Mouse (Mus musculus) liver, embryonic 12.5 days (tissue): ENCODE results near the gene Tcp11. TPM values are rescaled to one million over a fixed set of nuclear protein-coding genes. Genes with fewer than 3 reads are reported as not detected.

Experiments
- ATAC-seq: fragments of 200-750 bp; cut with Nextera tagmentation; 2 replicates; pipeline ENCODE4 v1.8.0; 2017; ENCODE audit warnings: moderate number of reproducible peaks, mild to moderate bottlenecking, moderate library complexity
- H3K27ac ChIP-seq: fragments of 300-500 bp; sonication (generic); 2 replicates; pipeline ENCODE4 v1.5.1; 2016; ENCODE audit warnings: mild to moderate bottlenecking
- H3K27me3 ChIP-seq: fragments of 300-500 bp; sonication (generic); replicated peaks from 2 replicates; pipeline ENCODE4 v1.6.1; 2016; ENCODE audit warnings: mild to moderate bottlenecking, moderate library complexity
- H3K36me3 ChIP-seq: fragments of 300-500 bp; sonication (generic); 2 replicates; pipeline ENCODE4 v1.6.1; 2016; ENCODE audit warnings: mild to moderate bottlenecking, moderate library complexity
- H3K4me1 ChIP-seq: fragments of 300-500 bp; sonication (generic); 2 replicates; pipeline ENCODE4 v1.6.1; 2016
- H3K4me2 ChIP-seq: fragments of 300-500 bp; sonication (generic); 2 replicates; pipeline ENCODE4 v1.6.1; 2016; ENCODE audit warnings: mild to moderate bottlenecking, moderate library complexity
- H3K4me3 ChIP-seq: fragments of 300-500 bp; sonication (generic); 2 replicates; pipeline ENCODE4 v1.5.1; 2016; ENCODE audit warnings: mild to moderate bottlenecking, moderate library complexity
- H3K9ac ChIP-seq: fragments of 300-500 bp; sonication (generic); 2 replicates; pipeline ENCODE4 v1.6.1; 2016; ENCODE audit warnings: mild to moderate bottlenecking, moderate library complexity
- H3K9me3 ChIP-seq: fragments of 300-500 bp; sonication (generic); replicated peaks from 2 replicates; pipeline ENCODE4 v1.6.1; 2016; ENCODE audit warnings: mild to moderate bottlenecking, moderate library complexity
- WGBS: fragments of 180-500 bp; shearing (Covaris S2); methylation state at CpG from one replicate; pipeline ENCODE4 v1.1.7; 2016; ENCODE audit not compliant: insufficient replicate concordance; 5-methylcytosine and 5-hydroxymethylcytosine counted together
- polyA plus RNA-seq: library from polyadenylated mRNA; unstranded; fragments of >200 nt; fragmentation: Nextera tagmentation; extraction: Ambion mirVana; gene quantifications from 2 replicates; pipeline ENCODE4 v1.2.1, GENCODE M21; 2016

The Tcp11 gene
- polyA plus RNA-seq, 1 experiment from 2014 or later, result 0.44 TPM

DNA sequence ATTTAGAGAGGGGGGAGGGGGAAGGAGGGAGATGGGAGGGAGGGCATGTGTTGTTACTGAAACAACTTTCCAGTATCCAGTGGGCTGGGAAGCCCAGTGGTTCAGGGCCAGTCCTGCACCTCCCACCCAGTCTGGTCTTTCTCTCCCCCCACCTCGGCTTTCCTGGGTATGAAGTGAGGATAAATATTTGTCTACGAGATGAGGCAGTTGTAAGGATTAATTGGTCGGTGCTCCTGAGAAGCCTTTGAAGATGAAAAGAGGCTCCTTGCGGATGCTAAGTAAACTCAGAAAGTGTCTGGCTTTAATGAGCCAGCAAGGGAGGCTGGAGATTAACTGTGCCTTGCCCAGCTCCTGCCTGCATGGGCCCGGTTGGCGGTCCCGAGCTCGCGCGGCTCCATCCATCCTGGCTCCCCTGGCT lies 21.5 kb upstream of the Tcp11 start:
- 53% methylated on average over 10 of the region's 10 CpGs for WGBS

DNA sequence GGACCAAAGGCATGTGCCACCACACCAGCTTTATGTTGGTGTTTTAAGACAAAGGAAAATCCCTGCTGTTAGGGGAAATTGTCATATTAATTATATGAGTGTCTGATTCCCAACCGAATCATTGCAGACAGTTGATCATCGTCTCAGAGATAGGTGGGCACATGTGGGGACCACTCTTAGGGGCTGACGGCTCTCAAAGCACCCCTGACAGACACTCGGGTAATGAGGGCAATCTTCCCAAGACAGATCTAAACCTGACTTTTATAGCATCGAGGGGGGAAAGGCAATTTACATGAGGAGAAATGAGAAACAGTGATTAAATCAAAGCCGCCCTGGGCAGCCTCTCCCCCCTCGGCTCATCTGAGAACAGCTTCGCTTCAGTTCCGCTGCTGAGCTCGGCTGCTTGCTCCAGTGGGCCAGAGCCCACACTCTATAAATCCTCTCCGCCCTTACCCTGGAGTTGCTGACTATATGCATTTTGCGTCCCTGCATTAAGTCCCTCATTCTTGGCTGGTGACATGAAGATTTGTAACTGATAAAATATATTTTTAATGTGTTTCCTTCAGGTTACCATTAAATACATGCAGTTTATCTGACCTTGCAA lies 20.9 kb upstream of the Tcp11 start:
- no peak for ATAC-seq
- H3K4me2 ChIP-seq, result no peak overlapping the region
- H3K4me1 ChIP-seq, result no peaks in the 10 kb centered on the region
- no peak overlapping the region for H3K27ac ChIP-seq
- no peak overlapping the region for H3K4me3 ChIP-seq
- 0 out of 2 replicates have a peak, but pooled peaks cover 6% of the 10 kb centered on the region for H3K9me3 ChIP-seq
- 60% methylated on average over 12 of the region's 12 CpGs for WGBS
- no peaks in the 10 kb centered on the region for H3K36me3 ChIP-seq
- no peak overlapping the region for H3K9ac ChIP-seq
- 0 out of 2 replicates have a peak, but pooled peaks cover 5% of the 10 kb centered on the region for H3K27me3 ChIP-seq

More for the DNA sequence above, 21.5 kb upstream of the Tcp11 start:
- H3K4me1 ChIP-seq, result 0 out of 2 replicates have a peak, but pooled peaks cover under 1% of the 10 kb centered on the region
- no peak overlapping the region for H3K27ac ChIP-seq
- H3K9me3 ChIP-seq, result 0 out of 2 replicates have a peak, but pooled peaks cover 6% of the 10 kb centered on the region
- no peak for ATAC-seq
- H3K36me3 ChIP-seq, result no peaks in the 10 kb centered on the region
- no peak overlapping the region for H3K9ac ChIP-seq
- no peak overlapping the region for H3K4me2 ChIP-seq
- H3K4me3 ChIP-seq, result no peak overlapping the region
- H3K27me3 ChIP-seq, result 0 out of 2 replicates have a peak, but pooled peaks cover 5% of the 10 kb centered on the region

DNA sequence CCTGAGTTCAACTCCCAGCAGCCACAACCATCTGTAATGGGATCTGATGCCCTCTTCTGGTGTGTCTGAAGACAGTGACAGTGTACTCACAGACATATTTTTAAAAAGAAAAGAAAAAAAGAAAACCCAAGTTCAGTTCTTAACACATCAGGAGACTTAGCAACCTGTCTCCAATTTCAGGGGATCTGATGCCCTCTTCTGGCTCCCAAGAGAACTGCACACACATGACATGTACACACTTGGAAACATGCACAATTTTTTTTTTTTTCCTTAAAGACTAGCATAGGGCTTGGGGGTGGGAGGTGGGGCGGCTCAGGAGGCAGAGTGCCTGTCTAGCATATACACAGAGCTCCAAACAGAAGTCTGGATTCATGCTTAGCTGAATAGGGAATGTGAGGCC lies 20.2 kb upstream of the Tcp11 start:
- Histone ChIP-seq H3K9me3 (0 out of 2 replicates have a peak, but pooled peaks cover 6% of the 10 kb centered on the region), H3K4me3 (no peak overlapping the region), H3K27ac (no peak overlapping the region), H3K36me3 (no peaks in the 10 kb centered on the region), H3K4me1 (no peaks in the 10 kb centered on the region), H3K4me2 (no peak overlapping the region), H3K9ac (no peak overlapping the region), H3K27me3 (0 out of 2 replicates have a peak, but pooled peaks cover 5% of the 10 kb centered on the region)
- WGBS, result 50% methylated on average over 1 of the region's 1 CpGs
- no peak for ATAC-seq

DNA sequence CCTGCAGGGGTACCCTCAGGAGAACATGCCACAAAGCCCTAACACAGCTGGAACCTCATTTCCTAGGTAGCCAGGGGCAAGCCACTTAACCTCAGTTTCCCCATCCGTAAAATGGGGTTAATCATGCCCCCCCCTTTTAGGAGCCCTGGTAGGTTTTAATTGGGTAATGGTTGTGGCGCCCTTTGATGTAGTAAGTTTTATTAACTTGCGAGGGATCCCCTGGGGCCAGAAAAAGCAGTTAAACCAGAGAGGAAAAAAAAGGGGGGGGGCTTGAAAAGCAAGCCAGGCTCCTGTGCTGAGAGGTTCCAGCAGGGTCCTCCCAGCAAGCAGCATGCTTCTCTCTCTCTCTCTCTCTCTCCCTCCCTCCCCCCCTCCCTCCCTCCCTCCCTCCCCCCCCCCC lies 18.6 kb upstream of the Tcp11 start:
- Histone ChIP-seq H3K4me2 (no peak overlapping the region), H3K4me3 (no peak overlapping the region)
- no peak for ATAC-seq

DNA sequence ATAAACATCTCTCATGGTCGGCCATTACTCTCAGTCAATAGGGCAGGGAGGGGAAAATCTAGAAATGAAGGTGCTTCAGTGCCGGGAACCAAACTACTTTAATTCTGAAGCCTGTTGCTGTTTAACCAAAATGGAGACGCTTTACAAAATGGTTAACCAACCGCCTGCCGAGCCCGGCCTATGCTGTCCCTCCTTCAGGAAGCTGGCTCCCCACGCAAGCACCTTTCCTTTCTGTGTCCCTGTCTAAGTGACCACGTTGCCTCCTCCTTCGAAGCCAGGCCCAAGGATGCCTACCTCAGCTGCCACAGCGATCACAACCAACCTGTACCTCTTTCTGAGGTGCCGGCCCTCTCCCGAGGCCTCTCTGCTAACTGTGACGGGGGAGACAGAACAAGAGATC lies 16.9 kb upstream of the Tcp11 start:
- no peak overlapping the region for H3K4me2 ChIP-seq
- ATAC-seq, result no peak
- no peaks in the 10 kb centered on the region for H3K36me3 ChIP-seq
- H3K27me3 ChIP-seq, result 0 out of 2 replicates have a peak, but pooled peaks cover 5% of the 10 kb centered on the region
- peaks cover 10% of the 10 kb centered on the region; the same call in 1 of the 2 replicates for H3K9me3 ChIP-seq
- no peak overlapping the region for H3K4me3 ChIP-seq
- H3K9ac ChIP-seq, result no peak overlapping the region
- WGBS, result 76% methylated on average over 13 of the region's 13 CpGs
- no peak overlapping the region for H3K27ac ChIP-seq
- no peaks in the 10 kb centered on the region for H3K4me1 ChIP-seq

More for the DNA sequence above, 18.6 kb upstream of the Tcp11 start:
- no peaks in the 10 kb centered on the region for H3K4me1 ChIP-seq
- H3K9me3 ChIP-seq, result peaks cover 6% of the 10 kb centered on the region; the same call in 1 of the 2 replicates
- H3K27ac ChIP-seq, result no peak overlapping the region
- H3K9ac ChIP-seq, result no peak overlapping the region
- WGBS, result 59% methylated on average over 3 of the region's 3 CpGs
- 0 out of 2 replicates have a peak, but pooled peaks cover 5% of the 10 kb centered on the region for H3K27me3 ChIP-seq
- no peaks in the 10 kb centered on the region for H3K36me3 ChIP-seq

DNA sequence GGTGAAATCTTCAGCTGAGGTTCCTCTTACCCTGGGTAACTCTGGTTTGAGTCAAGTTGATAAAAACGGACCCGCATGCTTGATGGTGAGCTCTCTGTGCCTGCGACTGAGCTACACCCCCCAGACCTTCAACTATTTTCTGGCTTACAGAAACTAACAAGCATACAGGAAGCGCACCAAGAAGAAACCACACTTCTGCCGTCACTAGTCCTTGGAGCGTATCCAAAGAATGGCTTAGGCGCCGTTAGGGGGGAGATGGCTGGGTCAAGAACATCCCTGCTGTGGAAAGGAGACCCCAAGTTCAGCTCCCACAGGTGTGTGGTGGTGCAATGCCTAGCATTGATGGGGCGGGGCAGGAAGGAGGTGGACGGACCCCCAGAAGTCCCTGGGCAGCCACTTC lies 16.0 kb upstream of the Tcp11 start:
- Histone ChIP-seq H3K4me3 (no peak overlapping the region), H3K36me3 (no peaks in the 10 kb centered on the region), H3K27me3 (no peaks in the 10 kb centered on the region), H3K27ac (no peak overlapping the region), H3K4me1 (no peaks in the 10 kb centered on the region), H3K9me3 (peaks cover 10% of the 10 kb centered on the region; the same call in 1 of the 2 replicates), H3K4me2 (no peak overlapping the region), H3K9ac (no peak overlapping the region)
- WGBS, result 75% methylated on average over 10 of the region's 10 CpGs
- no peak for ATAC-seq

DNA sequence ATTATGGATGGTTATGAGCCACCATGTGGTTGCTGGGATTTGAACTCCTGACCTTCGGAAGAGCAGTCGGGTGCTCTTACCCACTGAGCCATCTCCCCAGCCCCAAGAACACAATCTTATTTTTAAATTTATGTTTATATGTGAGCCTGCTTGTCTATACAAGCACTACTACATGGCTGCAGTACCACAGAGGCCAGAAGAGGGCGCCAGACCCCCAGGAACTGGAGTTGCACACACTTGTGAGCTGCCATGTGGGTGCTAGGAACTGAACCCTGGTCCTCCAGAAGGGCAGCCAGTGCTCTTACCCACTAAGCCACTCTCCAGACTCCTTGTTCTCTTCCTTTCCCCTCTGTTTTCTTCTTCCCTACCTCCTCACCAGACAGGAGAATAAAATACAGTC lies 13.4 kb upstream of the Tcp11 start:
- Histone ChIP-seq H3K4me3 (no peak overlapping the region), H3K36me3 (no peaks in the 10 kb centered on the region), H3K9me3 (peaks cover 4% of the 10 kb centered on the region; the same call in 1 of the 2 replicates), H3K4me2 (no peak overlapping the region), H3K9ac (no peak overlapping the region), H3K4me1 (no peaks in the 10 kb centered on the region), H3K27me3 (no peaks in the 10 kb centered on the region), H3K27ac (no peak overlapping the region)
- ATAC-seq, result no peak
- 60% methylated on average over 3 of the region's 3 CpGs for WGBS

DNA sequence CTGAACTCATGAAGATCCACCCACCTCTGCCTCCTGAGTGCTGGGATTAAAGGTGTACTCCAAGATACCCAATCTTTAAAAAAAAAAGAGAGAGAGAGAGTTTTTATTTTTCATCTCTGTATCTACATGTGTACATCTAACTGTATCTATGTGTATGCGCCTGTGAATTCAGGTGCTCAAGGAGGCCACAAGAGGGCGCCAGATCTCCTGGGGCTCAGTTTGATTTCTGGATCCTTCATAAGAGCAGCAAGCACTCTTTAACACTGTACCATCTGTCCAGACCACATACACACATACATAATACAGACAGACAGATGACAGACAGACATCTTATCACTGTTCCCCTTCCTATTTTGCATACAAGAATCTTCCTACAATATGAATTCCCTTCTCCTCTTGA lies 11.9 kb upstream of the Tcp11 start:
- no peak overlapping the region for H3K27ac ChIP-seq
- H3K4me1 ChIP-seq, result peaks cover 3% of the 10 kb centered on the region; the same call in 1 of the 2 replicates
- no peaks in the 10 kb centered on the region for H3K27me3 ChIP-seq
- no peaks in the 10 kb centered on the region for H3K36me3 ChIP-seq
- no peak overlapping the region for H3K4me3 ChIP-seq
- WGBS, result 67% methylated on average over 2 of the region's 2 CpGs
- peaks cover 4% of the 10 kb centered on the region; the same call in 1 of the 2 replicates for H3K9me3 ChIP-seq
- no peak for ATAC-seq
- H3K4me2 ChIP-seq, result no peak overlapping the region
- no peak overlapping the region for H3K9ac ChIP-seq

DNA sequence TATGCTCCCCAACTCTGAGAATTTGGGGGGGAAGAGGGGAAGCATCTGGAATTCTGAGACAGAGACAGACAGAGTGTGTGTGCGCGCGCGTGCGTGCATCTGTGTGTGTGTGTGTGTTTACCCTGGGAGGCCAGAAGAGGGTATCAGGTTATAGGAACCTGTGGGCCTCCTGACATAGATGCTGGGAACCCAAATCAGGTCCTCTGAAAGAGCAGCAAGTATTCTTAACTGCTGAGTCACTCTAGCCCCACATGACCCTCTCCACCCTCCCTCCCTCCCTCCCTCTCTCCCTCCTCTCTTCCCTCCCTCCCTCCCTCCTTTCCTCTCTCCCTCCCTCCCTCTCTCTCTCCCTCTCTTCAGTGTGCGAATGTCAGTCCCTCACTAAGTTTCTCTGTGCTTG lies 8.3 kb upstream of the Tcp11 start:
- WGBS, result 88% methylated on average over 6 of the region's 6 CpGs

DNA sequence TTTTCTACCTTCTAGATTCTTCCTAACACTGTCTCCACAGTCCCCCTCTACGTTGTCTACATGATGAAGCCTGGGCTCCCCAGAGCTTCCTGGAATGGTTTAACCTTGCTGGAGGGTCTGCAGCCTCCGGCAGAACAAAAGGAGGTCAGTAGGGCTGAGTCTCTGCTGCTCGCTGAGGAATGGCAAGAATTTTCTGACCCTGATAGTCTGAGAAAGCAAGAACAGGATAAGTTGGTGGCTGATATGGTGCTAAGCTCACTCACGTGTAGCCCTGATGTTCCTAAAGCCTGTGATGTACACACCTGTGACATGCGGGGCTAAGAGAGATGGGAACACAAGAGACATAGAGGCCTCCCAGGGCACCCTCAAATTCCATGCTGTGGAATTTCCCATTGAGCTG lies 7.0 kb upstream of the Tcp11 start:
- no peak for ATAC-seq
- no peak overlapping the region for H3K4me3 ChIP-seq
- no peaks in the 10 kb centered on the region for H3K36me3 ChIP-seq
- no peak overlapping the region for H3K9ac ChIP-seq
- H3K27ac ChIP-seq, result no peak overlapping the region
- WGBS, result 51% methylated on average over 5 of the region's 5 CpGs
- H3K27me3 ChIP-seq, result no peaks in the 10 kb centered on the region
- no peak overlapping the region for H3K4me2 ChIP-seq
- H3K4me1 ChIP-seq, result peaks cover 26% of the 10 kb centered on the region
- no peaks in the 10 kb centered on the region for H3K9me3 ChIP-seq

More for the DNA sequence above, 8.3 kb upstream of the Tcp11 start:
- Histone ChIP-seq H3K27me3 (no peaks in the 10 kb centered on the region), H3K4me3 (no peak overlapping the region), H3K27ac (no peak overlapping the region), H3K36me3 (no peaks in the 10 kb centered on the region), H3K9ac (no peak overlapping the region), H3K4me1 (peaks cover 19% of the 10 kb centered on the region), H3K9me3 (peaks cover under 1% of the 10 kb centered on the region; the same call in 1 of the 2 replicates), H3K4me2 (no peak overlapping the region)
- no peak for ATAC-seq

DNA sequence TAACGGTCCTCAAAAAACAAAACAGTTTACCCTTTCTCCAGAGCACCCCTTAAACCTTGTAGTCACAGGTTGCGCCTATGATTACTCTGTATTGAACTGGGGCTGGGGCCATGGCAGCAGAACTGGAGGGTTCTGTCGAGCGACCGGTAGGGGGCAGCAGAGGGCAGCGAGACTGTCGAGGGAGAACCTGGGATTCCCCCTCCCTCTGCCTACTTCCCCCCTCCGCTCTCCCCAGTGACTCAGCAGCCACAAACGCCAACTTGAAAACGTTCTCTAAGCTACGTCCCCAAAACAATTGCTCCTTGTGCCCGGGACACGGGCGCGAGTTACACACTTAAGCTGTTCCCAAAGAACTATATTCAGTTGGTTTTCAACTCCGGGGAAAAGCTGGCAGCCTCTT lies 4.5 kb upstream of the Tcp11 start:
- Histone ChIP-seq H3K4me1 (peaks cover 35% of the 10 kb centered on the region), H3K9ac (peak overlapping the region; percentile 59), H3K27ac (peak overlapping the region; percentile 22; the same call in 1 of the 2 replicates), H3K9me3 (no peaks in the 10 kb centered on the region), H3K4me2 (peak overlapping the region; percentile 60), H3K27me3 (peaks cover 11% of the 10 kb centered on the region), H3K36me3 (no peaks in the 10 kb centered on the region), H3K4me3 (no peak overlapping the region)
- peak; percentile 76 for ATAC-seq
- 2% methylated on average over 16 of the region's 16 CpGs for WGBS

DNA sequence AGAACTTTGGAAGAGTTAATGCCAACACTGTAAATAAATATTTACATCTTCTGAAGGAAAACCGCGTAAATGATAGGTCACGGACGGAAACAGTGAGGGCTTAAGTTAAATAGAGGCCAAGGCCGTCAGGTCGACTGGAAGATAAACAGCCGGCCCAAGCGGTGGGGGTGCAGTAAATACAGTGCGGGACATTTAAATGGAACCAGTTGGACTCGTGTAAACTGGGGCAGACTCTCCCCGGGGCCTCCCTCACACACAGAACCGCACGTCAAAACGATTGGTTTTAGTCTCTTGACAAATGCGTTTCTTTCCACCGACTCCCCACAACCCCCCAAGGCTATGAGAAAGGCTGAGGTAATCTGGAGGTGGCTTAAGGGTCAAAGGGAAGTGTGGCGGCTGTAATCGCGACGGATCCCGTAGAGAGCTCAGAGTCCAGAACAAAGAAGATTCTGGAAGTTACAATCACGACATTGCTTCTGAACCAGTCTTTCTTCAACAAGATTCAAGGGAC lies 4.0 kb upstream of the Tcp11 start:
- 33% methylated on average over 22 of the region's 22 CpGs for WGBS
- H3K4me2 ChIP-seq, result peak overlapping the region; percentile 60
- H3K9me3 ChIP-seq, result no peaks in the 10 kb centered on the region
- no peak for ATAC-seq
- no peaks in the 10 kb centered on the region for H3K36me3 ChIP-seq
- H3K27me3 ChIP-seq, result peaks cover 16% of the 10 kb centered on the region
- peaks cover 40% of the 10 kb centered on the region for H3K4me1 ChIP-seq
- H3K9ac ChIP-seq, result no peak overlapping the region
- H3K4me3 ChIP-seq, result no peak overlapping the region
- H3K27ac ChIP-seq, result 0 out of 2 replicates have a peak overlapping the region, but pooled peaks have one; percentile 48
